Mouse (Mus musculus): ENCODE measurements around the gene Fmc1. TPM values are rescaled to one million over a fixed set of nuclear protein-coding genes. Genes with fewer than 3 reads are reported as not detected.

Fmc1 gene
- 10 to 100 TPM; 53.2 to 58.7 TPM for total RNA-seq (2021)
- long read RNA-seq, experiment 1, transcript Fmc1-201 (2 exons, 479 nt): major isoform, 10 of 11 reads
- long read RNA-seq, experiment 1, partial matches to known transcripts: 0 of 11 reads
- long read RNA-seq, experiment 1, other reads (novel, unspliced or antisense): 1 of 11 reads
- long read RNA-seq, experiment 2, transcript Fmc1-201 (2 exons, 479 nt): major isoform, 13 of 13 reads
- long read RNA-seq, experiment 2, partial matches to known transcripts: 0 of 13 reads
- long read RNA-seq, experiment 2, other reads (novel, unspliced or antisense): 0 of 13 reads

DNA sequence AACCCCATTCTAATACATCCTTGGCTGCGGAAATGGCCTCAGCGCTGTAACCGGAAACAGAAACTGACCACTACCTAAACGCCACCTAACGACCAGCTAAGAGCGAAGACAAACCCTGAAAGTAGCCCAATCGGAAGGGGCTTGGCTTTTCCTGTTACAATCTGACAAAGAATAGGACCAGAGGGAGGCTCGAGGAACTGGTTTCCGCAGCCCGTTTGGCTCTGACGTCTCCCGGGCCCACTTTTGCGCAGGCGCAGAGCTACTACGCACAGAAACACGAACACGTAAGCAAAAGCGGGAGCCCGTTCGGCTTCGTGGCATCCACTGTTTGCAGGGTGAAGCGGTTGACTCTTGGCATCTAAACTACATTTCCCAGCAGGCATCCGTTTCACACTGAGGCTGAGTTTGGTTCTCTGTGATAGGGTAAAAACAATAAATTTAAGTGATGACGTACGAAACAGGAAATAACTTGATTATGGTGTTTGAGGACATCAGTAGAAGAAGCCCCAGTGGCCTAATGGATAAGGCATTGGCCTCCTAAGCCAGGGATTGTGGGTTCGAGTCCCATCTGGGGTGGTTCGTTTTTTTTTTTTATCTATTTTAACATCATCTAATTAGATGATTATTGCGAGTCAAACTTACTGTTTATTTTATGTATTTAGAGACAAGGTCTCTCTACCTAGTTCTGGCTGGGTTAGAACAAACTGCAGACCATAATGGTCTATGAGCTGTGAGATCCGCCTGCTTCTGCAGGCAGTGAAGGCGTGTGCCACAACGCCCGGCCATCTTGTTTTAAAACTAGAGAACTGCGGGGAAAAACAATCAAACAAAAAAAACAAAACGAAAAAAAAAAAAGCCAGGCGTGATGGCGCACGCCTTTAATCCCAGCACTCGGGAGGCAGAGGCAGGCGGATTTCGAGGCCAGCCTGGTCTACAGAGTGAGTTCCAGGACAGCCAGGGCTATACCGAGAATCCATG lies at the start of gene Fmc1:
Fmc1 (plus strand) TSS at position 75 of the 978 bp plus-strand sequence.
- peak; percentile 31 for TF ChIP-seq CTCF (IDR thresholded peaks at IDR 0.05)
- peak within 1 kb of the TSS; percentile 100 for H3K27ac ChIP-seq
- DNase-seq (ENCODE audit: extremely low spot score in 1 of 2, low spot score in 2 of 2): peak; percentile 97
- H3K4me3 ChIP-seq: peak within 1 kb of the TSS; percentile 91
- intact Hi-C loops (cut with DNase I): loop anchor here (1.0 kb wide), 2 partner anchors 18 to 98 kb away; partner anchors contain the start of gene Luc7l2

DNA sequence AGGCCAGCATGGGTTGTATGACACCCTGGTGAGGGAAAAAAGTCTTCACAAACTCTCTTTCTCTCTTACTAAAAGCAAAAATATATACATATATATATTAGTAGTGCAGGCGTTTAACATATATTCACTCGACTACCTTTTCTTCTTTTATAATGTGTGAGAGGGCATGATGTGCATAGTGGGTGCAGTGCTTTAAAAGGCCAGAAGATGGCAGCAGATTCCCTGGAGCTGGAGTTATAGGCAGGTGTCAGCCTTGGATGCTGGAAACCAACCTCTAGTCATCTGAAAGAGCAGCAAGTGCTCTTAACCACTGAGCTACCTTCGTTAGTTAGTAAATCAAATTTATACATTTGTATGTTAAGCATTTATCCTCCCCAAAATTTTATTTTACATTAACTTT lies 40.8 kb upstream of the Fmc1 start:
- intact Hi-C loops (cut with DNase I): no loop called here
- no peak for DNase-seq (ENCODE audit: extremely low spot score in 1 of 2, low spot score in 2 of 2)
- Histone ChIP-seq H3K27ac (no peak overlapping the region), H3K4me3 (no peak overlapping the region)
- peak; percentile 66 for TF ChIP-seq CTCF (IDR thresholded peaks at IDR 0.05)

DNA sequence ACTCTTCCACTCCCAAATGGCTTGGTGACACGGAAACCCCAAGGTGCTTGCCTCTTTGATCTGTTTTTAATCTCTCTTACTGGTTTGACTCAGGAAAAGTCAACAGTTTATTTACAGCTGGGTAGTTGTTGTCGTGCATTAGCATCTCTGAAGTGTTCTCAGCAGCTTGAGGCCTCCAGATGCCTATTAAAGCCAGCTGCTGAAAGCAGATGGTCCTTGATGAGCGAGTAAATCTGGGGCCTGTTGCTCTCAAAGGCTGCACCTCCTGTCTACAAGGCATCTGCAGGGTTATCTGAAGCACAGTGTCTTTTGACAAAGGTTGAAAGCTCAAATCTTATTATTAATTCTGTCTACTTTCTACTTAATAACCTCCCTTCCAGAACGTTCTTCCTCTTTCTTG lies 37.7 kb upstream of the Fmc1 start:
- Histone ChIP-seq H3K27ac (no peak overlapping the region), H3K4me3 (no peak overlapping the region)
- TF ChIP-seq CTCF (IDR thresholded peaks at IDR 0.05): no peak
- intact Hi-C loops (cut with DNase I): no loop called here
- no peak for DNase-seq (ENCODE audit: extremely low spot score in 1 of 2, low spot score in 2 of 2)

DNA sequence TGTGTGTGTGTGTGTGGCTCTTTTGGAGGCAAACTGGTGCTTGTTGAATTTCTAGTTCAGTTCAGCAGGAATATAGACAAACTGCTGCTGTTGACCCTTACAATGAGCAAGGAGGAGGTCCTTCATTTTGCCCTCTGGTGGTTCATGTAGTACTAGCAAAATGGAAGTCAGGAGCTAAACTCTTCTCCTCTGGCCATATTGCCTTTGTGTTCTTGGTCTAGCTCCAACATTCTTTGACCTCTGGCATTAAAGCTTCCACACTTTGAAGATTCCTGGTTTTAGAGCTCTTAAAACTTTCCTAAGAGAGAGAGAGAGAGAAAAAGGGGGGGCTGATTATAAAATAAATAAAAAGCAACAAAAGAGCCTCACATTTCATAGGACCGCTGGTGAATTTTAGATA lies 21.2 kb upstream of the Fmc1 start:
- Histone ChIP-seq H3K27ac (no peak overlapping the region), H3K4me3 (no peak overlapping the region)
- intact Hi-C loops (cut with DNase I): no loop called here
- no peak for DNase-seq (ENCODE audit: extremely low spot score in 1 of 2, low spot score in 2 of 2)
- no peak; the same call in 1 of the 2 replicates for TF ChIP-seq CTCF (IDR thresholded peaks at IDR 0.05)

DNA sequence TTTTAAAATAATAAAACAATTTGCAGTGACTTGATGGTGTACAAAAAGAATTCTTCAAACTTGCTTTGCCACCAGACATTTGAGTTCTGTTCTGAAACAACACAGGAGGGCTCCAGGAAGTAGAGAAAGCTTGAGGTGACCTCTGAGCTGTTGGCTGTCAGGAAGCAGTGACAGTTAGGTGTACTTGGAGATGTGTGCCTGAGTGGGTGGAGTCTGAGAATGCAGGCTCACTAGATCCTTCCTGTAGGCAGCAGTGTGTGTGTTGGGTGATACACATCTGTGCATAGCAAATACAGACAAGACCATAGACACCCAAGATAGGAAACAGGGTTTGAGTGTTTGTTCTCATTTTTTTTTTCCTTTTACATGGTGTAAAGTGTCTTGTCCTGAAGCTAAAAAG lies 20.5 kb upstream of the Fmc1 start:
- intact Hi-C loops (cut with DNase I): no loop called here

DNA sequence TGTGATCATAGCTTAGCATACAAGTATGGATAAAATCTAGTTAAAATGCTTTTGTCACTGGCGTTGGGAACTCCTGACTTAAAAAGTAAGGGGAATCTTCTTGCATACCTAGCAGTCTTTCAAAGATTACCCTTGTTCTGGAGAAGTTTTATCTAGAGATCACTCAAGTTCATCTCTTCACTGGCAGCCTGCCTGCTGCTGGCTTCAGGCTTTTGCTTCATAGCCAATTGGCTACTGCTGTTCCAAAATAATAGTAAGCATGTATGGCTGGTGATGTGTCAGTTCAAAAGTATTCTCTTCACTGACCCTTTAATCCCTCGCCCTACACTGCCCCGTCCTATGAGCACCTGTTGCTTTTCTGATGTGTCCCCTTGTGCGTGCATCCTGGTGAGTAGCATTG lies 18.1 kb upstream of the Fmc1 start:
- no peak for TF ChIP-seq CTCF (IDR thresholded peaks at IDR 0.05)
- H3K4me3 ChIP-seq: no peak overlapping the region
- H3K27ac ChIP-seq: no peak overlapping the region
- intact Hi-C loops (cut with DNase I): no loop called here
- DNase-seq (ENCODE audit: extremely low spot score in 1 of 2, low spot score in 2 of 2): no peak

More for the DNA sequence above, 20.5 kb upstream of the Fmc1 start:
- no peak for TF ChIP-seq CTCF (IDR thresholded peaks at IDR 0.05)
- Histone ChIP-seq H3K27ac (no peak overlapping the region), H3K4me3 (no peak overlapping the region)
- no peak for DNase-seq (ENCODE audit: extremely low spot score in 1 of 2, low spot score in 2 of 2)

DNA sequence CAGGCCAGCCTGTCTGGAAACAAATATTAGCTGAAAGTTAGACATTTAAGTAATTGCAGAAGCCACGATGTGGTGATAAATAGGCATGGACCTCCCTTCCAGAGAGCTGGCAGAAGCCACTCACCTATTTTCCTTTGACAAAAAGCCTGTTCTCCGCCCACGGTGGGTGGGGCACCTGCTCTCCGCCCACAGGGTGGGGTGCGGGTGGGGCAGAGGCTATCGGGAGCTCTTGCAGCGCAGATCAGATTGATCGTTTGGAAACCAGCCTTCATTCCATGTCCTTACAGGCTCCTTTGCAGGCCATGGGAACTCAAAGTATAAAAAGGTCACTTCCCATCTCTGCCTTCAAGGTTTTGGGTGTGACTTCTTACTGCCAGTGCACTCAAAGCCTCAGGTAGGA lies 9.5 kb upstream of the Fmc1 start:
- intact Hi-C loops (cut with DNase I): no loop called here
- no peak for DNase-seq (ENCODE audit: extremely low spot score in 1 of 2, low spot score in 2 of 2)
- TF ChIP-seq CTCF (IDR thresholded peaks at IDR 0.05): no peak
- Histone ChIP-seq H3K4me3 (no peak overlapping the region), H3K27ac (no peak overlapping the region)

DNA sequence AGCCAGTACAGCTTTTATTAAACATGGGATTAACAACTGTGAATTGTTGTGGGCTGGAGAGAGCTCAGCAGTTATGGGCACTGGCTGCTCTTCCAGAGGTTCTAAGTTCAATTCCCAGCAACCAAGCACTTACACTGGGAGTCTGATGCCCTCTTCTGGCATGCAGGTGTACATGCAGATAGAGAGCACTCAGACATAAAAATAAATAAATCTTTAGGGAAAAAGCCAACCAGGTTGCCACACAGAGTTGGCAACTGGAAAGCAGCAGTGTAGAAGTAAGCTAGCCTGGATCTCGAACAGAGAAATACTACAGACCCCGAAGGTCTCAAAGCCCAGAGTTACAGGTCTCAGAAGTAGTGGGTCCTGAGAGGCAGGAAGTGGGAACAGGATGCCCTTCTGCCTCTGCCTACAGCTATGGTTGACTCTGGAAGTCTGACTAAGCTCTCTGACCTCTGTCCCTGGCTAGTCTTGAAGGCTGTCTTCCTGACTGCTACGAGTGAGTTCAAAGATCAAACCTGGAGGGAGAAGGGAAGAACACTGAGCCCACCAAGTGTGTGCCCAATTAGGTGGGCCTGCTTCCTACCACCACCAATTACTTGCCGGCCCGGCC lies 2.0 kb upstream of the Fmc1 start:
- intact Hi-C loops (cut with DNase I): no loop called here
- H3K27ac ChIP-seq: no peak overlapping the region
- no peak for DNase-seq (ENCODE audit: extremely low spot score in 1 of 2, low spot score in 2 of 2)
- TF ChIP-seq CTCF (IDR thresholded peaks at IDR 0.05): peak; percentile 65
- no peak overlapping the region for H3K4me3 ChIP-seq

DNA sequence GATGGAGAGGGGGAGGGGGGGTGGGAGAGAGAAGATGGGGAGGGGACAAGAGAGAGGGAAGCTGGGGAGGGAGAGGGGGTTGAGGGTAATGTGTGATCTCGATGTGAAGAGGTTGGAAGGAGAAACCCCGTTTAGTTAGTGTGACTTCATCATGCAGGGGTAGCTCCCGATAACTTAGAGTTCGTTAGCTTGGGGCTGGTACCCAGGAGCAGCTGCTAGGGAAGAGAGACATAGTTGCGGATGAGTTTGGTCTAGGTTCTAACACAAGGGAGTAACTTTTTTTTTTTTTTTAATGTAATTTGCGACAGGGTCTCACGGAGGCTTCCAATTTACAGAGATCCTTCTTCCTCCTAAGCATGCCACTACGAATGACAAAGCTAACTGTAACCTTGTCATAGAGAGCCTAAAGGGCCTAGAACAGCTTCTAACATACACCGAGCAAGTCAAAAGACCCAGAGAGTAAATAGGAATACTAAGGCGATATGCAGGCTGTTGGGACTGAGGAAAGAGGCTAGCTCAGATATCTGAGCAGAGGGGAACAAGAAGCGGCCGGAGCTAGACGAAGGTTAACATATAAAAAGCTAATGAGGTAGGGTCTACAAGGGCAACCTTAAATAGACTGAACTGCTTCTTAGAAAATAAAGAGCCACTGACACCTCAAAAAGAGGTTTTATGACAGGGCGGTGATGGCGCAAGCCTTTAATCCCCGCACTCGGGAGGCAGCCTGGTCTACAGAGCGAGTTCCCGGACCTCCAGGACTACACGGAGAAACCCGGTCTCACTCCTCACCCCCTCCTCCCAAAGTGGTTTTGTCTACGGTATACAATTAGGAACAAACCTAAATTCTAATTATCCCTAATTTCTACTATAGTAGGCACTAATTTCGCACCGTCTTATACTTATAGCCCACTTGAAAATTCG lies 542 bp upstream of the Fmc1 start:
- peak overlapping the region; percentile 85 for H3K27ac ChIP-seq
- peak overlapping the region; percentile 91 for H3K4me3 ChIP-seq
- intact Hi-C loops (cut with DNase I): no loop called here
- no peak for TF ChIP-seq CTCF (IDR thresholded peaks at IDR 0.05)
- DNase-seq (ENCODE audit: extremely low spot score in 1 of 2, low spot score in 2 of 2): peak; percentile 40 to 49

DNA sequence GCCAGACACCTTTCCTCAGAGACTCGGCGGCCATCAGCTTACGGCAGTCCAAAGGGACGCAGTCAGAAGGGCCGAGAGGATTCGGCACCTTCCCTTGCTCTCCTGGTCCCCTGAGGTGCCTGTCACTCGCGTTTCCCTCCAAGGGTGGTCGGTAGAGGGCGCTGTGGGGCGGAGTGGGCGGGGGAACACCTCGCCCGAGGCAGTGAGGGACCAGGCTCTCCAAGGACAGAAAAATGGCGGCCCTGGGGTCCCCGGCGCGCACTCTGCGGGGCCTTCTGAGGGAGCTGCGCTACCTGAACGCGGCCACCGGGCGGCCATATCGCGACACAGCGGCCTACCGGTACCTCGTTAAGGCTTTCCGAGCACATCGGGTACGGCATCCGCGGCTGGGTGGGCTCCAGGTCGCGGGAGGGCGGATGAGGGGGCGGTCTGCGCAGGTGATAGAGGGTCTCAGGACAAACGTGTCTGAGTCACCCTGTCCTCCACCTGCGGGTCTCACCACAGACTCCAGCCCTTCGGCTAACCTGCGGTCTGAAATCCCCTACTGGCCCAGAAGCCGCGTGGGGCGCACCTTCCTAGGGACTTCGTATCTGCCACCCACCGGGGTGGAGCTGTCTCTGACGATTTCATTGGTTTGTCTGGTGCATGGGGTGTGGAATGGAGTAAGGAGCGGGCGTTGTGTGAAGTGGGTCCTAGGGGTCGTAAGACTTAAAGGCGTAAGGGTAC lies 1.5 kb downstream of the Fmc1 start:
- Histone ChIP-seq H3K27ac (peak overlapping the region; percentile 100), H3K4me3 (peak overlapping the region; percentile 91)
- DNase-seq (ENCODE audit: extremely low spot score in 1 of 2, low spot score in 2 of 2): peak; percentile 95 to 99
- peak; percentile 80 for TF ChIP-seq CTCF (IDR thresholded peaks at IDR 0.05)
- intact Hi-C loops (cut with DNase I): loop anchor here (1.0 to 5.0 kb wide), 3 partner anchors 16 to 162 kb away; partner anchors contain the start of gene Luc7l2
